Mouse (Mus musculus) CH12.LX (cell line): ENCODE data around the gene Trim62. TPM values are rescaled to one million over a fixed set of nuclear protein-coding genes. Genes with fewer than 3 reads are reported as not detected.
A peak's percentile ranks its signal among the peaks of the same experiment; 100 is the strongest.

ENCODE experiments used
- DNase-seq: peaks from one replicate; pipeline ENCODE4 v3.0.0-alpha.2; 2013; ENCODE audit errors: extremely low read depth
- H3K27ac ChIP-seq: 2 replicates; pipeline ENCODE4 v1.5.1; 2012; ENCODE audit warnings: low read depth, mild to moderate bottlenecking, control low read depth, moderate library complexity; ENCODE audit not compliant: insufficient read depth
- H3K27me3 ChIP-seq: replicated peaks from 2 replicates; pipeline ENCODE3; 2012; ENCODE audit warnings: inconsistent platforms
- H3K36me3 ChIP-seq, 2 experiments: replicated peaks in 1 of 2; 2 replicates each; pipeline versions ENCODE3 to v1.6.1; 2012; ENCODE audit warnings: inconsistent platforms in 1 of 2, low read length in 1 of 2, mild to moderate bottlenecking in 1 of 2, mixed read lengths in 1 of 2, moderate library complexity in 1 of 2; ENCODE audit not compliant: control insufficient read depth in 1 of 2, insufficient read depth in 1 of 2
- H3K4me1 ChIP-seq, 2 experiments: 2 replicates each; pipeline ENCODE4 v1.6.1; 2012; ENCODE audit warnings: inconsistent platforms in 1 of 2, moderate library complexity in 1 of 2; ENCODE audit not compliant: insufficient read depth in 2 of 2, control insufficient read depth in 1 of 2
- H3K4me2 ChIP-seq: 2 replicates; pipeline ENCODE4 v1.6.1; 2012; ENCODE audit warnings: low read depth, mild to moderate bottlenecking, control low read depth; ENCODE audit not compliant: poor library complexity, insufficient read depth, severe bottlenecking
- H3K4me3 ChIP-seq, 3 experiments: fragments of 150-350 bp in 1 of 3; sonication (generic) in 1 of 3; replicated peaks in 1 of 3; 2 replicates each; pipeline versions ENCODE3 to v1.5.1; 2011 to 2012; ENCODE audit warnings: low read depth in 2 of 3, low read length in 2 of 3, mild to moderate bottlenecking in 2 of 3, moderate library complexity in 2 of 3, control low read depth in 1 of 3, improper control_type of control experiment in 1 of 3, inconsistent platforms in 1 of 3, mixed read lengths in 1 of 3; ENCODE audit not compliant: poor library complexity in 1 of 3
- H3K79me2 ChIP-seq: replicated peaks from 2 replicates; pipeline ENCODE4 v1.6.1; 2012; ENCODE audit warnings: mild to moderate bottlenecking, moderate library complexity; ENCODE audit not compliant: control insufficient read depth, poor library complexity, insufficient read depth, severe bottlenecking; ENCODE audit errors: extremely low read depth
- H3K9ac ChIP-seq: 2 replicates; pipeline ENCODE4 v1.6.1; 2012; ENCODE audit warnings: low read depth, mild to moderate bottlenecking, control low read depth, moderate library complexity; ENCODE audit not compliant: insufficient read depth
- H3K9me3 ChIP-seq: replicated peaks from 2 replicates; pipeline ENCODE3; 2012; ENCODE audit warnings: low read length, inconsistent platforms, mixed read lengths
- CHD2 ChIP-seq: IDR thresholded peaks from 2 replicates; pipeline ENCODE4 v1.6.1; 2011; ENCODE audit warnings: low read length, improper control_type of control experiment
- E2F4 ChIP-seq: IDR thresholded peaks from 2 replicates; pipeline ENCODE4 v1.6.1; 2011; ENCODE audit warnings: low read depth, low read length, improper control_type of control experiment; ENCODE audit not compliant: insufficient replicate concordance
- HCFC1 ChIP-seq: IDR thresholded peaks from 2 replicates; pipeline ENCODE4 v1.6.1; 2012; ENCODE audit warnings: low read depth, mild to moderate bottlenecking, inconsistent platforms, low read length, improper control_type of control experiment
- IRF4 ChIP-seq: IDR thresholded peaks from 2 replicates; pipeline ENCODE4 v1.6.1; 2014; ENCODE audit warnings: low read depth, mild to moderate bottlenecking, inconsistent platforms, low read length, improper control_type of control experiment
- MAX ChIP-seq: IDR thresholded peaks from 2 replicates; pipeline ENCODE4 v1.6.1; 2011; ENCODE audit warnings: low read length, improper control_type of control experiment
- MAZ ChIP-seq: IDR thresholded peaks from 2 replicates; pipeline ENCODE4 v1.6.1; 2012; ENCODE audit warnings: low read depth, mild to moderate bottlenecking, inconsistent platforms, low read length, improper control_type of control experiment, moderate library complexity
- POLR2A ChIP-seq: IDR thresholded peaks from 2 replicates; pipeline ENCODE4 v1.6.1; 2011; ENCODE audit warnings: low read depth, mild to moderate bottlenecking, improper control_type of control experiment, low read length
- TCF12 ChIP-seq: IDR thresholded peaks from 2 replicates; pipeline ENCODE4 v1.6.1; 2014; ENCODE audit warnings: low read depth, mild to moderate bottlenecking, inconsistent platforms, low read length, improper control_type of control experiment
- ZMIZ1 ChIP-seq: IDR thresholded peaks from 2 replicates; pipeline ENCODE4 v1.6.1; 2012; ENCODE audit warnings: low read depth, mild to moderate bottlenecking, inconsistent platforms, low read length, improper control_type of control experiment
- dilution Hi-C: fragments of 300-500 bp; cut with MboI; formaldehyde crosslinking; loops from 2 replicates; pipeline ENCODE4 v1.14.3; 2020; ENCODE audit warnings: low sequenced_read_pairs; ENCODE audit not compliant: extremely low pct_unique_long_range_greater_than_20kb, extremely low pct_ligation_motif_present
- in situ Hi-C: fragments of 300-500 bp; cut with MboI; formaldehyde crosslinking; loops from 3 replicates; pipeline ENCODE4 v1.14.3; 2019; ENCODE audit warnings: low sequenced_read_pairs, low pct_ligation_motif_present, low pct_unique_long_range_greater_than_20kb, mixed read lengths
- polyA plus RNA-seq: library from polyadenylated mRNA; unstranded; fragments of >175 nt; gene quantifications from 2 replicates; pipeline ENCODE4 v1.2.1, GENCODE M21; 2012; ENCODE audit warnings: low read depth; ENCODE audit not compliant: insufficient read length
- total RNA-seq, 2 experiments: library from RNA; depleted of rRNA; stranded (reverse); fragments of 300-350 nt in 1 of 2; fragments of >200 nt in 1 of 2; gene quantifications; 2 replicates each; pipeline ENCODE4 v1.2.3; 2012 to 2014

Trim62 gene
- total and polyA plus RNA-seq, 3 experiments = 0.40 to 2.7 (median 0.98) TPM

- 0 out of 2 replicates have a peak, but pooled peaks have one; percentile 13 for TF ChIP-seq IRF4
- TF ChIP-seq POLR2A = 0 out of 2 replicates have a peak, but pooled peaks have one; percentile 25
- peak; percentile 67 for TF ChIP-seq HCFC1
- no peak for TF ChIP-seq E2F4
- TF ChIP-seq CHD2 = no peak
- 0 out of 2 replicates have a peak, but pooled peaks have one; percentile 43 for TF ChIP-seq TCF12
- no peak for TF ChIP-seq ZMIZ1
- no peak for TF ChIP-seq MAZ
- TF ChIP-seq MAX = 0 out of 2 replicates have a peak, but pooled peaks have one; percentile 28
- Histone ChIP-seq H3K4me1 (peaks cover 8 to 16% of the 10 kb centered on the region in 2 experiments), H3K36me3 (no peaks in the 10 kb centered on the region), H3K9me3 (no peaks in the 10 kb centered on the region), H3K4me2 (no peak overlapping the region), H3K4me3 (no peak overlapping the region), H3K9ac (no peak overlapping the region), H3K27me3 (peaks cover 43% of the 10 kb centered on the region), H3K27ac (no peak overlapping the region), H3K79me2 (no peaks in the 10 kb centered on the region)
- peak; percentile 45 for DNase-seq
- dilution Hi-C loops (no loop called here), in situ Hi-C loops (no loop called here)
Observed at GRCm38 (mm10) chr4:128959676-128960075, 76.3 kb downstream of the Trim62 start.

Other genes starting within 250 kb of the Trim62 start
- 29.6 and 32.7 TPM in 2 replicates for gene Phc2, start 228.9 kb upstream of the Trim62 start, total RNA-seq (2012; rRNA removed)
- 23.5 and 24.1 TPM in 2 replicates for gene Phc2, start 228.9 kb upstream of the Trim62 start, total RNA-seq (2014; rRNA removed)
- gene Phc2, start 228.9 kb upstream of the Trim62 start, polyA plus RNA-seq = 53.2 and 56.1 TPM in 2 replicates
- gene A3galt2, start 128.2 kb upstream of the Trim62 start, total RNA-seq (2012; rRNA removed) = 0.04 TPM in 2 replicates
- not detected in 2 replicates for gene A3galt2, start 128.2 kb upstream of the Trim62 start, total RNA-seq (2014; rRNA removed)
- 0.07 and 0.11 TPM in 2 replicates for gene A3galt2, start 128.2 kb upstream of the Trim62 start, polyA plus RNA-seq
- 16.1 and 17.8 TPM in 2 replicates for gene Zfp362, start 77.5 kb upstream of the Trim62 start, total RNA-seq (2012; rRNA removed)
- 9.7 and 9.9 TPM in 2 replicates for gene Zfp362, start 77.5 kb upstream of the Trim62 start, total RNA-seq (2014; rRNA removed)
- gene Zfp362, start 77.5 kb upstream of the Trim62 start, polyA plus RNA-seq = 49.2 and 70.1 TPM in 2 replicates
- 0.63 and 1.7 TPM in 2 replicates for gene Azin2, start 78.9 kb downstream of the Trim62 start, total RNA-seq (2012; rRNA removed)
- gene Azin2, start 78.9 kb downstream of the Trim62 start, total RNA-seq (2014; rRNA removed) = 0.58 and 0.91 TPM in 2 replicates
- 2.1 and 2.4 TPM in 2 replicates for gene Azin2, start 78.9 kb downstream of the Trim62 start, polyA plus RNA-seq
- gene Ak2, start 108.4 kb downstream of the Trim62 start, total RNA-seq (2012; rRNA removed) = 269 and 278 TPM in 2 replicates
- gene Ak2, start 108.4 kb downstream of the Trim62 start, total RNA-seq (2014; rRNA removed) = 280 and 293 TPM in 2 replicates
- gene Ak2, start 108.4 kb downstream of the Trim62 start, polyA plus RNA-seq = 343 and 363 TPM in 2 replicates
- gene Rnf19b, start 174.7 kb downstream of the Trim62 start, total RNA-seq (2012; rRNA removed) = 65.3 and 75.3 TPM in 2 replicates
- gene Rnf19b, start 174.7 kb downstream of the Trim62 start, total RNA-seq (2014; rRNA removed) = 104 and 111 TPM in 2 replicates
- gene Rnf19b, start 174.7 kb downstream of the Trim62 start, polyA plus RNA-seq = 98.3 and 102 TPM in 2 replicates
- not detected in 2 replicates for gene Tmem54, start 222.0 kb downstream of the Trim62 start, total RNA-seq (2012; rRNA removed)
- gene Tmem54, start 222.0 kb downstream of the Trim62 start, total RNA-seq (2014; rRNA removed) = not detected in 2 replicates
- gene Tmem54, start 222.0 kb downstream of the Trim62 start, polyA plus RNA-seq = not detected in 2 replicates
- gene Hpca, start 238.5 kb downstream of the Trim62 start, total RNA-seq (2012; rRNA removed) = 28.5 and 31.6 TPM in 2 replicates
- 1.0 and 1.3 TPM in 2 replicates for gene Hpca, start 238.5 kb downstream of the Trim62 start, total RNA-seq (2014; rRNA removed)
- 2.9 and 3.6 TPM in 2 replicates for gene Hpca, start 238.5 kb downstream of the Trim62 start, polyA plus RNA-seq